Mouse (Mus musculus): ENCODE data around the gene Fbxl7.

Fbxl7 gene

DNA sequence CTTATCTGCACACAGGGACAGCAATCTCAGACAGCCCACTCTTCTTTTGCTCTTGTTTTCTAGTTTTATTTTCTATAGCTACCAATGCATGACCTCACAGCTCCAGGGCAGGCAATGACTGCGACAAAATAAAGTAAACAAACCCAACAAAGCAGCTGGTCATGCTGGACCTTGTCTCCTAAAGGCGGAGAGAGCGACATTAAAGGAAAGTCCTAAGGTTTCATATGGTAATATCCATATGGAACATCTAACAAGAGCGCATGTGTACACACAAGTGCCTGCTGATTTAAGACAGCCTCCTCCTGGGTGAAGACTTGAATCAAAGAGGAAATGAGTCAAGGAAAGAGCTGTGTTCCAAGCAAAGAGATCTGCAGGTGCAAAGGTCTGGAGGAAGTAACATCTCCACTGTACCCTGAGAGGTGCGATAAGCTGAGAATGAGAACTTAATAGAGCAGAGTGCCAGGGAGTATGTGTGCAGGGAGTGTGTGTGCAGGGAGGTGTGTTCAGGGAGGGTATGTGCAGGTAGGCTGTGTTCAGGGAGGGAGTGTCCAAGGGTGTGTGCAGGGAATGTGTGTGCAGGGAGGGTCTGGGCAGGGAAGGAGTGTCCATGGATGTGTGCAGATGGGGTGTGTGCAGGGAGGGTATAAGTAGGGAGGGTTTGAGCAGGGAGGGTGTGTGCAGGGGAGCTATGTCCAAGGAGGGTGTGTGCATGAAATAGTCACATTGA, 193.3 kb downstream of the Fbxl7 start:
- in situ Hi-C loops (cut with MboI, MseI): no loop called here

DNA sequence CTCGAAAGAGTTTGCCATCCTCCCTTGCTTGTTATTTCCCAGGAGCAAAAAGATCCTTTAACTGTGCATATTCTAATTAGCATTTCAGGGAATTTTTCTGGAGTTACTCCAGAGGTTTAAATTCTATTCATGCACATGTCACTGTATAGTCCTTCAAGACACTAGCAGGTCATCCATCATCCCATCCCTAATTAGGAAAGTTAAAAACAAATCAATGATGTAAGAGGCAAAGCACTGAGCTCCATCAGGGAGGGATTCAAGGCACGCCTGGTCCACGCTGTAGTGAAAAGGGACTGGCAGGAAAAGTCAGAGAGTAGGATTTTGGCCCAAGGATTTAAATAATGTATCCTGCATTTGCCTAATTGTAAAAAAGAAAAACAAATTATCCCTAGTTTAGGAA, 202.3 kb downstream of the Fbxl7 start:
- in situ Hi-C loops (cut with MboI, MseI): no loop called here

DNA sequence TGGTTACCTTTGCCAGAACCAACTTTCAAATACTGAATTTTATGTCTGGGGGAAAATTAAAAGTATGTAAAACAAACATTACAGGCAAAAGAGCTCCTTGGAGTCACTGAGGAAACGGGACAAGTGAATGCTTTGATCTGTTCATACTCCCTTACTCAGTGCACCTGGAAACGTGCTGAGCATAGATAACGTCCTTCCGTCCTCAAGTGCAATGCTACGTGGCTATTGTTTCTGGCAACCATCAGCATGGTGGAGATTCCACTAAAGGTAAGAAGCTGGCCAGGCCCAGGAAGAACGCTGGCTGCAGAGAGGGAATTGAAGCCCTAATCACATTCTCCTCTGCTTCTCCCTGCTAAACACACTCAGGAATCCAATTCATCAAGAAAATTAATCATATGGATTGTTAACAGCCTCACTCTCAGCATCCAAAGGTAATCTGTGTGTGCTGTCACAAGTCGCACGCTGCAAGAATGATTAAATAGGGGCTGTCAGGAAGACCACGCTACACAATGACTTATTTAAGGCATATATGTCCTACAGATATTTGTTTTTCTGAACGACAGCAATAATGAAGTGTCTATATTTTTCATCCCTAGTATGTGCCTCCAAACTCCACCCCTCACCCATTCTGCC, 206.8 kb downstream of the Fbxl7 start:
- in situ Hi-C loops (cut with MboI, MseI): no loop called here

DNA sequence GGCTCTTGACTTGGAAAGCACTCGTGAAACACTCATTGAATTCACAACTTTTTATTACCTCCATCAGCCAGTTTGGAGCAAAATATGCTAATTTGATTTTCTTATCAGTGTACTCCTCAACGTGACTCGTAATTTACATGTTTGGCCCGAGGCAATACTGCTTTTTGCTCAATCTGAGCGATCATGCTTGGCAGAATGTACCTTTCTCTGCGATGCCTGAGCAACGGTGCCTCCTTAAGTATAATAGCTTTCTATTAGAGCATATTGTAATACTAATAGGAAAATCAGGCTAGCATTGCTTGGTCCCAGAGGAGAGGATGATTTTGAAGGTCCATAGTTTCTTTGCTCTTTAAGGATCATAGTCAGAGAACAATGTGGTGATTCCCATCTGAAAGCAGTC, 207.7 kb downstream of the Fbxl7 start:
- in situ Hi-C loops (cut with MboI, MseI): no loop called here

DNA sequence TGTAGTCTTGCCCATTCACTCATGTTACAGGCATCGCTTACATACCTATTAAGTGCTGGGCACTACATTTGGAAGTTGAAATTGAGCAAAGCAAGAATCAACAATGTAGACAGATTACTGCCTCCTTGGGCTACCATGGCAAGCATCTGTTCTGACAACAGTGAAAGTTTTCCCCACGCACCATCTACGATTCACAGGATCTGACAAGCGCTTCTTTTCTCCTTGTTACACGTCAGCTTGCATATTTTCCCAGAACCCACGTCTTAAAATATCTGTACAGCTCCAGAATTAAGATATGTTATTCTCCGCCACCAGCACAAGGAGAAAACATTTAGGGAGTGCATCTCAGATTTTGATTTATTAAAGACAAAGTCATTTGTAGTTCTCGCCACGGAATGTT, 213.1 kb downstream of the Fbxl7 start:
- in situ Hi-C loops (cut with MboI, MseI): no loop called here

DNA sequence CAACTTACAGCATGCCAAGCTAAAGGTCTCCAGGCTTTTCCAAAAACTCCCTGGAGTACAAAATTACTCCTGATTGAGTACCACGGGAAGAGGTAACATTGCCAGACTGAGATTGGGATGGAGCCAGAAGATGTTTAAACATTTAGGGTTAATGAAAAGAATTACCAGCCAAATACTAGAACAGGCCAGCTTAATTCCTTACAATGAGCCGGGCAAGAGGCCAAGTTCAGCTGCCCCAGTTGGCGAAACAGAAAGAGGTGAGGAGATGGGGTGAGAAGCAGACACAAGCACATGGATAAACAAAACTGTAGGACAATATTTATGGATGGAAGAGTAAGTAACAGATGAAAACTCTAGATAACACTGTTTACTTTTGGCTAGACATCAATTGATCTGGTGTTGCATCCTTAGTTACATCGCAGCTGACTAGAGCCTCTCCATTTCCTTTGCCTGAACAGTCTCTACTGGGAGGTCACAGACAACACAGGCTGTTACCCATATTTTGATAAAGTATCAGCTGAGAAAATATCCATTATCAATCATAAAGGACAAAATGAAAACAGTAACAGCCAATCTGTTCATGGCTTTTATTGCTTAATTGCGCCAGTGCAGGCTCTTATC, 222.0 kb downstream of the Fbxl7 start:
- in situ Hi-C loops (cut with MboI, MseI): no loop called here

DNA sequence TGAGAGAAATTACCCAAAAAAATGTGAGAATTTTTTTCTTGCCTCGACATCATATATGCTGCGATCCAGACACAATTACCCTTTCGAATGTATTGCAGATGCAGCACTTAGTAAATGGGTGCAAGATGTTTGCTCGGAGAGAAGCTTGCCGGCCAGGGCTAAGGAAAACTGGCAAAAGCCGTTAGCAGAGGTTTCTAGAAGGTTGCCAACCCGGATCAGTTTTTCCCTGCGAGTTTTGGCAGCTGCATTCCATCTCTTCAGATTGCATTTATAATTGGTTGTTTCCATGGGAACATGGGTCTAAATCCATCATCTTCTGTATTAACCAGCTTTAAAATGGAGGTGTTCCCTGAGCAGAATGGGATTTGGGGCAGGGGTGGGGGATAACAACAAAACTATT, 240.4 kb downstream of the Fbxl7 start:
- in situ Hi-C loops (cut with MboI, MseI): no loop called here

DNA sequence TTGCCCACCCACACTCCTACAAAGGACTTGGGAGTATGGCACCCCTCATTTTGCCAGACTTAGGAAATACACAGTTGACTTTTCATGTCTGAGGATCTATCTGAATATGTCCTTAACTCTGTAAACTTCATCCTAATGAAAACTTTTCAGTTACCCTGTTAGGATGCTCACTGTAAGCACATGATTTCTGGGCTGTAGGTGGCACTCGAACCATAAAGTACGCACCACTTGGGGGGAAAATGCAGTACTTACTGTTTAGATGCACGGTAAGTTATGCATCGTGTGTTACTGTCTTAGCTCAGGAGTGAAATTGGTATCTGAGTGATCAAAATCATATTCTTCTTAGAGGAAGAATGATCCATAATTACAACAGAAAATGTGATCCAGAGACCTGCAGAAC, 252.8 kb downstream of the Fbxl7 start:
- in situ Hi-C loops (cut with MboI, MseI): no loop called here

DNA sequence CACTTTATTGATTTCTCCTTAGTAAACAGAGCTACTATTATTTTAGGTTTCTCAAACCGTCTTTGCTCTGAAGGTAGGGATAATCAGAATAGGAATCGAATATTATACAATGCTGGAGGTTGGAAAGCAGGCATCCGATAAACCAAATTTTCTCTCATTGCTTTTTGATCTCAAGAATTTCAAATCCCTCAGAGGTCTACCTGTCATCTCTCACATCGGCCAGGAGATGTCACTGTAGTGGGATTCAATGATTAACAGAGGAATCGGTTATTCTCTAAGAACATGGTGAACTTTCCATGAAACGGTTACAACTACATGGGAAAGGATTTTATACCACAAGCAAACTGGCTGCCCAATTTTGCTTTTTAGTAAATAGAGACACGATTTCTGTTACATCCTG, 255.7 kb downstream of the Fbxl7 start:
- in situ Hi-C loops (cut with MboI, MseI): no loop called here

DNA sequence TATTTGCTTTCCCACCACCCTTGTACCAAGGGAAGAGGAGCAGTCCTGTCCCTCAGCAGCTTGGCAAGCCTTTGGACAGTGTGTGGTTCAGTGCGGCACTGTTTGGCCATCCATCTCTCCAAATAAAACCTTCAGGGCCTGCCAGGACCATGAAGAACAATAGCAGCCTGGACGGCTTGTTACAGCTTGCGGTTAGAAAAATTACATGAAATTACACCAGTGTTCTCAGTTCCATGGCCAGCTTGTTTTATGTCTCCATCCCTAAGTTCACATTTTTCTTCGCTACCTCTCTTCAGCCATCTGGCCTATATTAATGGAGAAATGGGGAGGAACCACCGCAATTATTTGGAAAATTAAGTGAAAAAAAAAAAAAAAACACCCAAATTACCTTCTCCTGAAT, 259.8 kb downstream of the Fbxl7 start:
- in situ Hi-C loops (cut with MboI, MseI): no loop called here

DNA sequence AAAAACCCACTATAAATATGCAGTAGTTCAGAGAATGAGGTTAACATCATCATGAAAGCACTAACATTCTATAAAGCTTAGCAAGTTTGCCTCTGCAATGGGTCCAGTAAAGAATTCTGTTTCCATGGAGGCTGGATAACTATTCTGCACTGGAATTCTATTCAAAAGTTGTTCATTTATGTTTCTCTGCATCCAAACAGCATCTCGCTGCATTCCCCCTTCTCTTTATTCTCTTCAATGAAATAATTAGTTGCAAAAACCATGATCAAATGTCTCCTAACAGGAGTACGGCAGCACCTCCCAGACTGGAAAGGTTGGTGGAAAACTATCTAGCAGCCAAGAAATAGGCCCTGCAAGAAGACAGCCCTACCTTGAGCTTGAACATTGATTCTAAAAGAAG, 267.2 kb downstream of the Fbxl7 start:
- in situ Hi-C loops (cut with MboI, MseI): no loop called here

DNA sequence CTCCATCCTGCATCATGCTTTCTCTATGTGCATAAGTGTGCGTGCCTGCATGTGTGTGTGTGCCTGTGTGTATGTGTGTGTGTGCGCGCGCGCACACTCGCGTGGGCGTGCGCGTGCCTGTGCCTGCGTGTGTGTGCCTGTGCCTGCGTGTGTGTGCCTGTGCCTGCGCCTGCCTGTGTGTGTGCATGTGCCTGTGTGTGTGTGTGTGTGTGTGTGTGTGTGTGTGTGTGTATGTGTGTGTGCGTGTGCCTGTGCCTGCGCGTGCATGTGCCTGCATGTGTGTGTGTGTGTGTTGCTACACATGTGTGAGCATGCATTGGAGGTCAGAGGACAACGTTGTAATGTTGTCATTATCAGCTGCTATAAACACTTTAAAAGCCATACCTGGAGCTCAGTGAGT, 272.1 kb downstream of the Fbxl7 start:
- in situ Hi-C loops (cut with MboI, MseI): no loop called here

DNA sequence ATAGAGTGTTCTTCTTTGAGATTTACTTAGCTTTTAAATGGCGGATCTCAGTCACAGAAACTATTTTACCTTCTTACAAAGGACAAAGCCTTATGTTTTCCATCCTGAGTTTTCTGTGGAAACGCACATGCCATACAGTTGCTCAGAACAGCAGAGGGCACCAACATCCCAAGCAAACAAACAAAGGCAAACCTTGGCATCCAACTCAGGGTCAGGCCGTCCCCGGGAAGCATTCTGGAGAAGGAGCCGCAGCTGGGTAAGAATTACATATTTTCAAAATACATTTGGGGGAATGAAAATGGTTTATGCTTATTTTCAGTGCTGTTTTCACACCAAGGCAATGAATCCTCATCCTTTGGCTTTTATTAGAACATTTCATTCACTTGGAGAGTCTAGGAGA, 275.1 kb downstream of the Fbxl7 start:
- in situ Hi-C loops (cut with MboI, MseI): no loop called here

DNA sequence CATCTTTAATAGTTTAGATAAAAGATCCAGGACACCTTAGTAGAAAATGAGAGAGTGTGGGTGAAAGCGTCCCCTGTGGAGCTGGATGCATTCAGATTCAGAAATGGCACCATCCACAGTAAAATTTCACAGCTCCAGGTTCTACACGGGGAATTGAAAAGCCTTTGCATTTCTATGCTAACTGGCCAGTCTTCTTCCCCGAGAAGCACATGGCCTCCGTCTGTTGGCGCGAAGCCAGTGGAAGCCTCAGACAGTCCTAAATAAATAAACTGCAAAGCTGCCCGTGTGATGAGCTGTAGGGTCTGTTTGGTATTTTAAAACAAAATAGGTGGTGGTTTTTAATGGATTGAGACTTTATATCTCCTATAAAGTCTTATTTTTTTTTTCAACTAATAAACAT, 276.2 kb downstream of the Fbxl7 start:
- in situ Hi-C loops (cut with MboI, MseI): no loop called here

DNA sequence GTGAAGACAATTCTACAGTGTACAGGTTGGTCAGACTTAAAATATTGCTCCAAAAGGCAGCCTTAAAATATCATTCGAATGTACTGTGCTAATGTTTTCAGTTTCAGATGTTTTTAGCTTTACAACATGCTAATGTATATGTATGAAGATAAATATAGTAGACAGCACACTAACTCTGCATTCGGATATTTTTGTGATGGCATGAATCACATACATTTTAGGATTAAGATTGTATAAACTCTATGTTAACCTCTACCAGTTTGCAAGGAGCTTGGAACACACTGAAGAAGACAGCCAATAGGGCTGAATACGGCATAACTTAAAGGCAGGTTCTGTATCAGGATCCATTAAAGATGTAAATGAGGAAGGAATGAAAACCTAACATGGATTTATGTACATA, 299.1 kb downstream of the Fbxl7 start:
- in situ Hi-C loops (cut with MboI, MseI): no loop called here

DNA sequence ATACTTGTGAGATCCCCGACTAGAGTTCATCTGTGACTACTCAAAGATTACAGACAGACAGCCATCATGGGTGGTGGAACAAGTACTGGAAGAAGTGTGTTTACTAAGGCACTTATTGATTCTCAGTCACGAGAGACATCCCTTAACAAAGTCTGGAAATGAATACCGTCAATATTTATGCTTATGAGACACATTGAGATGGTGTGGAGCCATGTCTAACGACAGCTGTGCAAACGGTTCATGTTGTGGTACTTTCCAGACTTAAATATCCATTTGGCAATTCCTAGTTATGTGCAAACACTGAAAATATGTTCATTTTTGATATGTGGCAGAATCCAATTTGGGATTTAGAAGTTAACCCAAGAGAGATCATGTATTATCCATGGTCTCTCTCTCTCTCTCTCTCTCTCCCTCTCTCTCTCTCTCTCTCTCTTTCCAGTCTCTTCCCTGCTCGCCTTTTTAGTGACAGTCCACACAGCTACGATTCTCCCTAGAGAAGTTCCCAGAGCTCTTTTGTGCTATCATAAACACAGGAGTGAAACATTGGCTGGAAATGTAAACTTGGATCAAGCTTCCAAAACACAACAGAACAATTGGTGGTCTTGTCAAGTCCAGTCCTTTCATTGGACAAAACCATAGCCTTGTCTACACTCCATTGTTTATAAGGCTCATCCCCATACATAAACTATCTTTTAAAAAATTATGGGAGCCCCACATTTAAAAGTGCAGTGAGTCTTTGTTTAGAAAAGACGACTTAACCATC, 315.3 kb downstream of the Fbxl7 start:
- in situ Hi-C loops (cut with MboI, MseI): no loop called here

DNA sequence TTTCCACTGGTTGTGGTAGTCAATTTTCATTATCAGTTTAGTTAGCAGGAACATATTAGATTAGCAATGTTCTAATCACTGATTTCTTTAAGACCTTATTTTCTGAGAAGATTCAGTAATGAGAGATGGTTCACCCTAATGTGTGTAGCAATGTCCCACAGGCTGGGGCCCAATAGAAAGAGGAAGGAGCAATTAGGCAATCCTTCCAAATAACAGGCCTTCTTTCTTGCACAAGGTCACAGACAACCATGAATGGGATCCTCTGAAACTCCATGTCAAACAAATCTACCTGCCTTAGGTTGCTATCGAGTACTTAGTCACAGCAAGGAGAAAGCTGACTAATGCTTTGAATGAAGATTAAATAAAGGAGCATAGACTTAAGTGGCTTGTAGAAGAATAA, 316.9 kb downstream of the Fbxl7 start:
- in situ Hi-C loops (cut with MboI, MseI): no loop called here

DNA sequence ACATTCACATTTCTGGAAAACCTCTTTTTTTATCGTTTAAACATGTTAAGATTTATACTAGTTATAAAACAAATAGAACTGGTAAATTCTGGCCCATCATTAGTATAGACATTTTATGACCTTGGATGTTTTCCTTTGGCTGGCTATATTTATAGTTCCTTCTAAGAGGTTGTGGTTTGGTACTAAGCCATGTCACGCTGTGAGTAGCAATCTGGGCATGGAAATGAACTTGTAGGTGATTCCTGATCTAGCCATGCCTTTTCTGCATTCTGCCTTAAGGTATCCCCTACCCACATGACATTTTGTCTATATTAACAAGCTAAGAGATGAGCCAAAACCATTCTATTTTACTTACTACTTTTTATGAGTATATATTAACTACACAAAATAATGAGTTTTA, 329.3 kb downstream of the Fbxl7 start:
- in situ Hi-C loops (cut with MboI, MseI): no loop called here

DNA sequence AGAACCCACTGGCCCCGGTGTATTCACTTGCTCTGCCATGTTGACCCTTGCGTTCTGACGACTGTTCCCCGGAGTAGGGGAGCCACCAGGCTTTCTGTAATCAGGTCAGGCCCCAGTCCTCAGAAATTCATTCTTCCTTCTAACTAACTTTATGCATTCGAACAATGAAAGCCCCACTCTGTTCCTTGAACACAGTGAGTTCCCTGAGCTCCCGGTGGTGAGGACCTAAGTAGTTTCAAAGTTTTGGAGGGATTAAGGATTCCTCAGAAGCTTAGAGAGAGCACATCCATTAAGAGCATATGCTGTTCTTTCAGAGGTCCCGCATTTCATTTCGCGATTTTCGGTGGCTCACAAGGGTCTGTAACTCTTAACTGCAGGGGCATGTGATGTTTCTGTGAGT, 341.8 kb downstream of the Fbxl7 start:
- in situ Hi-C loops (cut with MboI, MseI): no loop called here

DNA sequence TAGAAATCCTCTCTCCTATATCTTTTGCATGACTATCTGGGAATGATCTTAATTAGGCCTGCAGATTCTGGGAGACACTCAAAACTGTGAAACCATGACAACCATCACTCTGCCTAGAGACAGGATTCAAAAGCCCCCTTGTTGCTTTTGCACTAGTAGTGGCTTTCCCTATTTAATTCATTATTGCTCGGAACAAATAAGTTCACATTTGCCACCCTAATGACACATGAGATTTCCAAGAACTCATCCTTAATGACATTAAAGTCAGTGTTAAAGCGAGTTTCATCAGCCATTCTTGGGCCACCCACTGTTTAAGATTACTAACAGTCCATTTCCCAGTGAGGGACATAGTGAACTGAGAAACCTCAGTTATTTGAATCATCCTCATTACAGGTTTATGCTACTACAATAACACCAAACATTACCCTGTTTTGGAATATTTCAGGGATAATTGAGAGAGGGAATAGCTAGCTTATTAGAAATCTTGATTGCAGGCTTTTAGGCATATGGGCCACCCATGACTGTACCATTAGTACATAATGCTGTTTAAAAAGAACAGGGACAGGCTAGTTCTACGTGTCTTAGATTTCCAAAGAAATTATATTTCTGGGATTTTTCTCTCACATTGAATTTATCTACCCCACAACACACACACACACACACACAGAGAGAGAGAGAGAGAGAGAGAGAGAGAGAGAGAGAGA, 361.2 kb downstream of the Fbxl7 start:
- in situ Hi-C loops (cut with MboI, MseI): no loop called here

DNA sequence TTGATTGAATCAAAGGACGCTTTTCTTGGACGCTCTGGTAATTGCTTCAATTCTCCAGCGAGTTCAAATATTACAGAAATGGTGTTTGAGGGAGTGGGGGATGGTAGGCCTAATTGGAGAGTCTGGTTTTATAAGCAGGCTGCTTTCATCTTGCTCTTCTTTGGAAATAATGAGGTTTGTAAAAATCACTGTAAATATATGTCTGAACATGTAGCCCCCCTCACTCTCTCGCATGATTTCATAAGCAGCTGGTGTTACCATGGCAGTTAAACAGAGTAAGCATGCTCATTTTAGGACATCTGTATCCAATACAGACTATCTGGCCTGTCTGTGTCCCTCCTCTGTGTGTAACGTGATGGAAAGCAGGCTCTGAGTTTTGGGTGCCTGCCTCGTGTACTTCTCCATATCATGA, 376.2 kb downstream of the Fbxl7 start:
- in situ Hi-C loops (cut with MboI, MseI): no loop called here

DNA sequence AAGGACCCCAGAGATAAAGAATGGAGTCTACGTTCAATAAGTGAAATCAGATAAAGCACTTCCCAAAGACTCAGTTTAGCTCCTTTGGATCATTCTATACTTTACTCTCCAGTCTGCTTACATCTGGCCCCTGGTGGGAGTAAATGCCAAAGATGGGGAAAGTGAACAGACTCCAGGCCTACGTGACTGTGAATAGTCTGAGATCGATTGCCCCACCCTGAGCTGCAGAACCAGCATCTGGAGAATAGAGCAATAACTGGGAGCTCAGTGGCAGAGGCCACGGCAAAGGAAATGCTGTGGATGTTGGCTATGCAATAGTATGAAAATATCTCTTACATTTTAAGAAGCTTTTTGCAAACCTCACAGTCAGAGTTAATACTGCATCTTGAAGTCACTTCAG, 394.4 kb downstream of the Fbxl7 start:
- in situ Hi-C loops (cut with MboI, MseI): no loop called here

Measured in T-helper 2 cell (primary cell).